Comparison of ENCODE assay signal across 20 mouse cellular contexts in the genomic region with DNA sequence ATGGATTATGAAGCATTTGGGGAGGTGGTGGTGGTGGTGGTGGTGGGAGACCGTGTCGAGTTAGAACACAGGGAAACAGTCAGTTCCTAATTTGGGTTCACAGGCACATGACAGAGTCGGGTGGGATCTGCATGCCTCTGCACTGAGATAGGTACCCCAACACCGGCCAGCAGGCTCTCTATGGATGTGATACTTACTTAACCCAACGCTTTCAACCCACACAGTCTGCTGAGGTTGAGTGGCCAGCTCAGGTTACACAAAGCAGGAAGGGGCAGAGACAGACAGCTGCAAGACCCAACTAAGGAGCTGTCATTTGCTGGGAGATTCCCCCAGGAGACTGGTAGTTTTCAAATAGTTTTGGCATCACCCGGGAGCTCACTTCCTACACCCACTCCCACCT. TPM values are rescaled to one million over a fixed set of nuclear protein-coding genes. Genes with fewer than 3 reads are reported as not detected.
DNase-seq lines count a peak whose midpoint lies in the region; ATAC-seq and TF ChIP-seq lines count a peak whose summit lies in the region.
"Had no signal": no experiment of that assay in that cellular context is flagged by ENCODE, and none has a peak within 500 bp of the region (broad histone marks: within the 10 kb centered on the region; RNA-seq: fewer than 3 reads in every experiment).

No protein-coding gene starts in this region.

- DNase-seq in forebrain, embryonic 11.5 days (ENCODE audit: low spot score), result no peak
- DNase-seq in kidney, postnatal 10 days, result no peak
- DNase-seq in Patski (ENCODE audit: low read depth, low spot score), result no peak
- DNase-seq in testis, postnatal 10 days (ENCODE audit: low spot score), result no peak
- DNase-seq: adrenal gland, postnatal 14 days; cerebellum, adult 2 months; heart, postnatal 4 days; kidney, postnatal 14 days; layer of hippocampus, adult 9-11 months; right cerebral cortex, postnatal 14 days had no signal

- peaks cover 33% of the 10 kb centered on the region for H3K4me1 ChIP-seq in forebrain, embryonic 13.5 days
- no peaks in the 10 kb centered on the region; the same call in 1 of the 2 replicates for H3K4me1 ChIP-seq in forebrain, embryonic 11.5 days (replicated peaks; ENCODE audit: control insufficient read depth, insufficient read depth, low read length)
- peaks cover 4% of the 10 kb centered on the region; the same call in 1 of the 2 replicates for H3K4me1 ChIP-seq in kidney, embryonic 16.5 days (ENCODE audit: insufficient read depth, low read length)
- H3K4me1 ChIP-seq in limb, embryonic 12.5 days (replicated peaks), result peaks cover 32% of the 10 kb centered on the region
- no peaks in the 10 kb centered on the region for H3K4me1 ChIP-seq in intestine, postnatal 0 days (replicated peaks; ENCODE audit: control insufficient read depth, insufficient read depth, low read length)

- H3K27ac ChIP-seq in forebrain, embryonic 13.5 days, result 0 out of 2 replicates have a peak overlapping the region, but pooled peaks have one; percentile 14
- no peak overlapping the region for H3K27ac ChIP-seq in forebrain, embryonic 11.5 days (ENCODE audit: low read depth, low read length)
- H3K27ac ChIP-seq in kidney, embryonic 16.5 days (ENCODE audit: low read length), result no peak overlapping the region
- H3K27ac ChIP-seq in limb, embryonic 12.5 days, result no peak overlapping the region
- no peak overlapping the region for H3K27ac ChIP-seq in intestine, postnatal 0 days (ENCODE audit: low read depth, low read length)
- H3K27ac ChIP-seq: liver, embryonic 14.5 days; neural tube, embryonic 12.5 days had no signal

- no peak overlapping the region for H3K9ac ChIP-seq in forebrain, embryonic 13.5 days
- H3K9ac ChIP-seq in forebrain, embryonic 11.5 days (ENCODE audit: low read length), result no peak overlapping the region
- H3K9ac ChIP-seq in kidney, embryonic 16.5 days (replicated peaks; ENCODE audit: low read length), result no peak overlapping the region
- H3K9ac ChIP-seq in limb, embryonic 12.5 days (replicated peaks), result no peak overlapping the region
- no peak overlapping the region for H3K9ac ChIP-seq in intestine, postnatal 0 days (ENCODE audit: low read depth, low read length)
- H3K9ac ChIP-seq: liver, embryonic 14.5 days; neural tube, embryonic 12.5 days had no signal

- H3K9me3 ChIP-seq in forebrain, embryonic 13.5 days (replicated peaks), result no peaks in the 10 kb centered on the region
- no peaks in the 10 kb centered on the region for H3K9me3 ChIP-seq in forebrain, embryonic 11.5 days (ENCODE audit: control insufficient read depth, low read length)
- no peaks in the 10 kb centered on the region for H3K9me3 ChIP-seq in kidney, embryonic 16.5 days (ENCODE audit: low read length)
- no peaks in the 10 kb centered on the region for H3K9me3 ChIP-seq in limb, embryonic 12.5 days
- no peaks in the 10 kb centered on the region for H3K9me3 ChIP-seq in intestine, postnatal 0 days (ENCODE audit: control insufficient read depth)
- H3K9me3 ChIP-seq: megakaryocyte, embryonic 14.5 days; neural tube, embryonic 12.5 days had no signal

- CTCF ChIA-PET in Patski (lab: Charles Lee), result interaction anchor here (1.3 kb wide), 1 partner anchor 9 kb away, joined by 4 read pairs; no protein-coding TSS in a partner anchor

- TF ChIP-seq CTCF in Patski (IDR thresholded peaks at IDR 0.05), result no peak
- no peak for TF ChIP-seq CTCF in intestine, postnatal 0 days (IDR thresholded peaks at IDR 0.05; ENCODE audit: low read depth)

- no peak overlapping the region for H3K4me2 ChIP-seq in forebrain, embryonic 13.5 days
- no peak overlapping the region for H3K4me2 ChIP-seq in forebrain, embryonic 11.5 days (ENCODE audit: low read depth, low read length, severe bottlenecking)
- H3K4me2 ChIP-seq in kidney, embryonic 16.5 days (replicated peaks; ENCODE audit: low read depth, low read length), result no peak overlapping the region
- no peak overlapping the region for H3K4me2 ChIP-seq in limb, embryonic 12.5 days
- H3K4me2 ChIP-seq in intestine, postnatal 0 days (replicated peaks; ENCODE audit: low read depth), result no peak overlapping the region
- H3K4me2 ChIP-seq: neural tube, embryonic 12.5 days had no signal

- in situ Hi-C loops in Patski (cut with MboI; ENCODE audit: low pct_unique_long_range_greater_than_20kb), result no loop called here

- 63% methylated on average over 6 of the region's 6 CpGs for WGBS in forebrain, embryonic 13.5 days
- 57% methylated on average over 6 of the region's 6 CpGs for WGBS in forebrain, embryonic 11.5 days
- 18% methylated on average over 6 of the region's 6 CpGs for WGBS in kidney, embryonic 16.5 days
- 21% methylated on average over 6 of the region's 6 CpGs for WGBS in limb, embryonic 12.5 days
- WGBS in intestine, postnatal 0 days, result 58% methylated on average over 6 of the region's 6 CpGs

- H3K4me3 ChIP-seq in forebrain, embryonic 13.5 days, result no peak overlapping the region
- no peak overlapping the region for H3K4me3 ChIP-seq in forebrain, embryonic 11.5 days (ENCODE audit: low read depth, low read length)
- H3K4me3 ChIP-seq in kidney, embryonic 16.5 days (ENCODE audit: low read length), result no peak overlapping the region
- no peak overlapping the region for H3K4me3 ChIP-seq in limb, embryonic 12.5 days (replicated peaks)
- no peak overlapping the region for H3K4me3 ChIP-seq in intestine, postnatal 0 days (ENCODE audit: low read depth, low read length)
- H3K4me3 ChIP-seq: erythroblast, embryonic 14.5 days; megakaryocyte, embryonic 14.5 days; neural tube, embryonic 12.5 days had no signal

- H3K27me3 ChIP-seq in forebrain, embryonic 13.5 days, result peaks cover 5% of the 10 kb centered on the region; the same call in 1 of the 2 replicates
- no peaks in the 10 kb centered on the region for H3K27me3 ChIP-seq in forebrain, embryonic 11.5 days (ENCODE audit: control insufficient read depth, insufficient read depth, low read length)
- H3K27me3 ChIP-seq in kidney, embryonic 16.5 days (ENCODE audit: insufficient read depth, low read length), result peaks cover 2% of the 10 kb centered on the region; the same call in 1 of the 2 replicates
- H3K27me3 ChIP-seq in Patski, result no peaks in the 10 kb centered on the region
- H3K27me3 ChIP-seq in limb, embryonic 12.5 days, result peaks cover 7% of the 10 kb centered on the region
- H3K27me3 ChIP-seq in intestine, postnatal 0 days (replicated peaks; ENCODE audit: control insufficient read depth, insufficient read depth, low read length), result no peaks in the 10 kb centered on the region
- H3K27me3 ChIP-seq: neural tube, embryonic 12.5 days had no signal

- no peak for ATAC-seq in forebrain, embryonic 13.5 days
- ATAC-seq in forebrain, embryonic 11.5 days (replicated peaks; ENCODE audit: low FRiP score), result no peak
- ATAC-seq in kidney, embryonic 16.5 days (ENCODE audit: low FRiP score, low TSS enrichment), result peak; percentile 79; the same call in 1 of the 2 replicates
- ATAC-seq in Patski, result peak; percentile 29
- 0 out of 2 replicates have a peak, but pooled peaks have one; percentile 29 for ATAC-seq in limb, embryonic 12.5 days (ENCODE audit: insufficient number of reproducible peaks, insufficient read depth, low FRiP score, low TSS enrichment, low read depth)
- ATAC-seq in intestine, postnatal 0 days, result no peak
- ATAC-seq: activated CD4-positive, CD25-positive, alpha-beta regulatory T cell, adult 4 months; lung, postnatal 0 days had no signal

- H3K36me3 ChIP-seq in forebrain, embryonic 13.5 days (ENCODE audit: poor library complexity, severe bottlenecking), result no peaks in the 10 kb centered on the region
- H3K36me3 ChIP-seq in forebrain, embryonic 11.5 days (ENCODE audit: control insufficient read depth, insufficient read depth, low read length), result no peaks in the 10 kb centered on the region
- no peaks in the 10 kb centered on the region for H3K36me3 ChIP-seq in kidney, embryonic 16.5 days (ENCODE audit: insufficient read depth, low read length)
- H3K36me3 ChIP-seq in limb, embryonic 12.5 days, result no peaks in the 10 kb centered on the region
- H3K36me3 ChIP-seq in intestine, postnatal 0 days (ENCODE audit: control insufficient read depth, insufficient read depth), result 0 out of 2 replicates have a peak, but pooled peaks cover 4% of the 10 kb centered on the region
- H3K36me3 ChIP-seq: neural tube, embryonic 12.5 days had no signal

- POLR2A ChIA-PET in Patski (lab: Charles Lee), result no interaction called here

RNA-seq across cellular contexts. Expression of gene Slc44a3, which starts 50.6 kb away (rescaled TPM):
- polyA plus RNA-seq in forebrain, embryonic 13.5 days (2015; fragmentation: Nextera tagmentation; extraction: Ambion mirVana), result 0.39 and 0.57 TPM in 2 replicates
- 0.83 and 1.0 TPM in 2 replicates for polyA plus RNA-seq in forebrain, embryonic 11.5 days (2014; fragmentation: Nextera tagmentation; extraction: Ambion mirVana)
- 13.2 and 13.5 TPM in 2 replicates for polyA plus RNA-seq in kidney, embryonic 16.5 days (2015; fragmentation: Nextera tagmentation; extraction: Ambion mirVana)
- 0.24 TPM for polyA plus RNA-seq in Patski (2021)
- polyA plus RNA-seq in limb, embryonic 12.5 days (2016; fragmentation: Nextera tagmentation; extraction: Ambion mirVana), result 0.65 and 1.5 TPM in 2 replicates
- polyA plus RNA-seq in intestine, postnatal 0 days (2015; fragmentation: Nextera tagmentation; extraction: Ambion mirVana), result 23.7 and 25.2 TPM in 2 replicates
- polyA plus RNA-seq: activated CD4-positive, CD25-positive, alpha-beta regulatory T cell, adult 4 months; erythroblast, embryonic 14.5 days had no signal

RNA-seq across cellular contexts. Expression of gene Cnn3, which starts 55.3 kb away (rescaled TPM):
- polyA plus RNA-seq in forebrain, embryonic 13.5 days (2015; fragmentation: Nextera tagmentation; extraction: Ambion mirVana), result 770 and 773 TPM in 2 replicates
- polyA plus RNA-seq in forebrain, embryonic 11.5 days (2014; fragmentation: Nextera tagmentation; extraction: Ambion mirVana), result 954 and 974 TPM in 2 replicates
- polyA plus RNA-seq in kidney, embryonic 16.5 days (2015; fragmentation: Nextera tagmentation; extraction: Ambion mirVana), result 620 and 668 TPM in 2 replicates
- 770 TPM for polyA plus RNA-seq in Patski (2021)
- polyA plus RNA-seq in limb, embryonic 12.5 days (2016; fragmentation: Nextera tagmentation; extraction: Ambion mirVana), result 852 and 858 TPM in 2 replicates
- polyA plus RNA-seq in intestine, postnatal 0 days (2015; fragmentation: Nextera tagmentation; extraction: Ambion mirVana), result 132 and 135 TPM in 2 replicates

Comparison
In these comparisons a context has a peak if more than half of its experiments do, and no peak if none do; other contexts are left out.
1. ATAC-seq: peak in kidney, embryonic 16.5 days (single experiment), Patski (single experiment) and limb, embryonic 12.5 days (single experiment); none in forebrain, embryonic 13.5 days (single experiment), forebrain, embryonic 11.5 days (single experiment) and intestine, postnatal 0 days (single experiment).